Mouse (Mus musculus): ENCODE results near the gene Coq8b.

- TF ChIP-seq CTCF (IDR thresholded peaks at IDR 0.05; ENCODE audit: low read depth, low read length) = no peak
- TF ChIP-seq POLR2A (IDR thresholded peaks at IDR 0.05; ENCODE audit: extremely low read depth, insufficient read depth, low read length) = no peak
Observed at GRCm38 (mm10) chr7:27203730-27204449, 28.9 kb upstream of the Coq8b start.

Data from liver, adult 2 months (tissue).